Mouse (Mus musculus): ENCODE results near the gene Mchr1. TPM values are rescaled to one million over a fixed set of nuclear protein-coding genes. Genes with fewer than 3 reads are reported as not detected.

Gene Mchr1
- polyA plus RNA-seq, 1 experiment from 2014 or later = 0.92 TPM

Other genes starting within 250 kb of the Mchr1 start
- gene Mrtfa, start 44.7 kb upstream of the Mchr1 start, polyA plus RNA-seq (2015; fragmentation: Nextera tagmentation; extraction: Ambion mirVana) = 21.2 and 23.4 TPM in 2 replicates
- 129 and 130 TPM in 2 replicates for gene Slc25a17, start 125.3 kb downstream of the Mchr1 start, polyA plus RNA-seq (2015; fragmentation: Nextera tagmentation; extraction: Ambion mirVana)
- 199 and 201 TPM in 2 replicates for gene St13, start 164.6 kb downstream of the Mchr1 start, polyA plus RNA-seq (2015; fragmentation: Nextera tagmentation; extraction: Ambion mirVana)
- gene Xpnpep3, start 164.6 kb downstream of the Mchr1 start, polyA plus RNA-seq (2015; fragmentation: Nextera tagmentation; extraction: Ambion mirVana) = 8.4 and 9.5 TPM in 2 replicates
- gene Dnajb7, start 172.8 kb downstream of the Mchr1 start, polyA plus RNA-seq (2015; fragmentation: Nextera tagmentation; extraction: Ambion mirVana) = 2.0 and 2.2 TPM in 2 replicates
- gene Rbx1, start 230.8 kb downstream of the Mchr1 start, polyA plus RNA-seq (2015; fragmentation: Nextera tagmentation; extraction: Ambion mirVana) = 581 and 625 TPM in 2 replicates